Mouse (Mus musculus) kidney, embryonic 15.5 days (tissue): ENCODE measurements around the gene Rec114. TPM values are rescaled to one million over a fixed set of nuclear protein-coding genes. Genes with fewer than 3 reads are reported as not detected.

Experiments used
- ATAC-seq: fragments of 200-750 bp; cut with Nextera tagmentation; replicated peaks from 2 replicates; pipeline ENCODE4 v1.8.0; 2017; ENCODE audit warnings: moderate TSS enrichment; ENCODE audit not compliant: low FRiP score
- H3K27ac ChIP-seq: fragments of 300-500 bp; sonication (generic); 2 replicates; pipeline ENCODE4 v1.5.1; 2015; ENCODE audit warnings: mild to moderate bottlenecking, inconsistent platforms
- H3K27me3 ChIP-seq: fragments of 300-500 bp; sonication (generic); 2 replicates; pipeline ENCODE4 v1.6.1; 2015; ENCODE audit warnings: inconsistent platforms
- H3K36me3 ChIP-seq: fragments of 300-500 bp; sonication (generic); 2 replicates; pipeline ENCODE4 v1.6.1; 2015; ENCODE audit warnings: inconsistent platforms
- H3K4me1 ChIP-seq: fragments of 300-500 bp; sonication (generic); 2 replicates; pipeline ENCODE4 v1.6.1; 2015; ENCODE audit warnings: inconsistent platforms
- H3K4me2 ChIP-seq: fragments of 300-500 bp; sonication (generic); 2 replicates; pipeline ENCODE4 v1.6.1; 2015; ENCODE audit warnings: moderate library complexity, mild to moderate bottlenecking, inconsistent platforms
- H3K4me3 ChIP-seq: fragments of 300-500 bp; sonication (generic); replicated peaks from 2 replicates; pipeline ENCODE4 v1.5.1; 2015; ENCODE audit warnings: mild to moderate bottlenecking, inconsistent platforms
- H3K9ac ChIP-seq: fragments of 300-500 bp; sonication (generic); 2 replicates; pipeline ENCODE4 v1.6.1; 2015; ENCODE audit warnings: mild to moderate bottlenecking, inconsistent platforms
- H3K9me3 ChIP-seq: fragments of 300-500 bp; sonication (generic); replicated peaks from 2 replicates; pipeline ENCODE4 v1.6.1; 2016; ENCODE audit warnings: inconsistent platforms
- WGBS: fragments of 180-500 bp; shearing (Covaris S2); methylation state at CpG from one replicate; pipeline ENCODE4 v1.1.7; 2015; ENCODE audit warnings: mixed read lengths; 5-methylcytosine and 5-hydroxymethylcytosine counted together
- polyA plus RNA-seq: library from polyadenylated mRNA; unstranded; fragments of >200 nt; fragmentation: Nextera tagmentation; extraction: Ambion mirVana; gene quantifications from 2 replicates; pipeline ENCODE4 v1.2.1, GENCODE M21; 2015

Rec114 gene
- polyA plus RNA-seq, 1 experiment from 2014 or later: 2.5 TPM

GRCm38 (mm10) chr9:58748142-58748541 lies 4.4 kb upstream of the Rec114 start:
- H3K9me3 ChIP-seq: no peaks in the 10 kb centered on the region
- no peaks in the 10 kb centered on the region for H3K27me3 ChIP-seq
- 63% methylated on average over 4 of the region's 4 CpGs for WGBS
- H3K4me1 ChIP-seq: 0 out of 2 replicates have a peak, but pooled peaks cover 4% of the 10 kb centered on the region
- H3K9ac ChIP-seq: no peak overlapping the region
- no peak overlapping the region for H3K4me2 ChIP-seq
- H3K36me3 ChIP-seq: no peaks in the 10 kb centered on the region
- H3K4me3 ChIP-seq: no peak overlapping the region
- no peak overlapping the region for H3K27ac ChIP-seq
- no peak for ATAC-seq

- H3K4me1 ChIP-seq: 0 out of 2 replicates have a peak, but pooled peaks cover 4% of the 10 kb centered on the region
- H3K27me3 ChIP-seq: no peaks in the 10 kb centered on the region
- 16% methylated on average over 6 of the region's 6 CpGs for WGBS
- H3K36me3 ChIP-seq: no peaks in the 10 kb centered on the region
- H3K4me2 ChIP-seq: no peak overlapping the region
- H3K4me3 ChIP-seq: no peak overlapping the region
- H3K27ac ChIP-seq: no peak overlapping the region
- ATAC-seq: no peak
- no peak overlapping the region for H3K9ac ChIP-seq
- no peaks in the 10 kb centered on the region for H3K9me3 ChIP-seq
These were observed 3.6 kb upstream of the Rec114 start for GRCm38 (mm10) chr9:58747328-58747755.

GRCm38 (mm10) chr9:58742692-58743091 lies 1.1 kb downstream of the Rec114 start:
- H3K27ac ChIP-seq: no peak overlapping the region
- WGBS: 97% methylated on average over 2 of the region's 2 CpGs
- 0 out of 2 replicates have a peak, but pooled peaks cover 4% of the 10 kb centered on the region for H3K4me1 ChIP-seq
- no peaks in the 10 kb centered on the region for H3K27me3 ChIP-seq
- no peak overlapping the region for H3K4me2 ChIP-seq
- no peaks in the 10 kb centered on the region for H3K36me3 ChIP-seq
- ATAC-seq: no peak
- H3K4me3 ChIP-seq: no peak overlapping the region
- no peaks in the 10 kb centered on the region for H3K9me3 ChIP-seq
- no peak overlapping the region for H3K9ac ChIP-seq

GRCm38 (mm10) chr9:58741369-58741768 lies 2.4 kb downstream of the Rec114 start:
- Histone ChIP-seq H3K36me3 (no peaks in the 10 kb centered on the region), H3K9me3 (no peaks in the 10 kb centered on the region), H3K4me3 (no peak overlapping the region), H3K9ac (no peak overlapping the region), H3K4me2 (no peak overlapping the region), H3K27me3 (no peaks in the 10 kb centered on the region), H3K4me1 (no peaks in the 10 kb centered on the region), H3K27ac (no peak overlapping the region)
- ATAC-seq: no peak
- WGBS: 82% methylated on average over 20 of the region's 20 CpGs

GRCm38 (mm10) chr9:58739791-58740190 lies 4.0 kb downstream of the Rec114 start:
- H3K4me2 ChIP-seq: no peak overlapping the region
- H3K27ac ChIP-seq: no peak overlapping the region
- no peaks in the 10 kb centered on the region for H3K9me3 ChIP-seq
- H3K9ac ChIP-seq: no peak overlapping the region
- ATAC-seq: no peak
- no peak overlapping the region for H3K4me3 ChIP-seq
- no peaks in the 10 kb centered on the region for H3K4me1 ChIP-seq
- 58% methylated on average over 9 of the region's 9 CpGs for WGBS
- no peaks in the 10 kb centered on the region for H3K36me3 ChIP-seq
- no peaks in the 10 kb centered on the region for H3K27me3 ChIP-seq

GRCm38 (mm10) chr9:58723165-58723564 lies 20.6 kb downstream of the Rec114 start:
- Histone ChIP-seq H3K4me1 (peaks cover 14% of the 10 kb centered on the region), H3K27ac (peak overlapping the region; percentile 28; the same call in 1 of the 2 replicates), H3K27me3 (no peaks in the 10 kb centered on the region), H3K4me2 (no peak overlapping the region), H3K9ac (no peak overlapping the region), H3K36me3 (no peaks in the 10 kb centered on the region), H3K4me3 (no peak overlapping the region), H3K9me3 (no peaks in the 10 kb centered on the region)
- peak; percentile 89 for ATAC-seq
- WGBS: 45% methylated on average over 11 of the region's 11 CpGs

GRCm38 (mm10) chr9:58722151-58722550 lies 21.6 kb downstream of the Rec114 start:
- H3K4me2 ChIP-seq: no peak overlapping the region
- no peak overlapping the region for H3K27ac ChIP-seq
- ATAC-seq: no peak

GRCm38 (mm10) chr9:58721021-58721420 lies 22.7 kb downstream of the Rec114 start:
- Histone ChIP-seq H3K4me2 (no peak overlapping the region), H3K27ac (no peak overlapping the region), H3K9ac (no peak overlapping the region), H3K27me3 (no peaks in the 10 kb centered on the region), H3K9me3 (no peaks in the 10 kb centered on the region), H3K4me3 (no peak overlapping the region), H3K36me3 (no peaks in the 10 kb centered on the region), H3K4me1 (peaks cover 14% of the 10 kb centered on the region)
- WGBS: 43% methylated on average over 7 of the region's 7 CpGs
- no peak for ATAC-seq

More at GRCm38 (mm10) chr9:58722151-58722550, 21.6 kb downstream of the Rec114 start:
- Histone ChIP-seq H3K27me3 (no peaks in the 10 kb centered on the region), H3K36me3 (no peaks in the 10 kb centered on the region), H3K9me3 (no peaks in the 10 kb centered on the region), H3K4me1 (peaks cover 14% of the 10 kb centered on the region), H3K4me3 (no peak overlapping the region), H3K9ac (no peak overlapping the region)
- 80% methylated on average over 5 of the region's 5 CpGs for WGBS

- no peaks in the 10 kb centered on the region for H3K36me3 ChIP-seq
- H3K4me3 ChIP-seq: no peak overlapping the region
- no peak overlapping the region for H3K27ac ChIP-seq
- H3K27me3 ChIP-seq: no peaks in the 10 kb centered on the region
- H3K9ac ChIP-seq: no peak overlapping the region
- peaks cover 14% of the 10 kb centered on the region for H3K4me1 ChIP-seq
- WGBS: 76% methylated on average over 4 of the region's 4 CpGs
- no peaks in the 10 kb centered on the region for H3K9me3 ChIP-seq
- no peak for ATAC-seq
- H3K4me2 ChIP-seq: no peak overlapping the region
These were observed 23.6 kb downstream of the Rec114 start for GRCm38 (mm10) chr9:58720167-58720566.

- no peak overlapping the region for H3K27ac ChIP-seq
- H3K27me3 ChIP-seq: no peaks in the 10 kb centered on the region
- 48% methylated on average over 5 of the region's 5 CpGs for WGBS
- no peak overlapping the region for H3K4me3 ChIP-seq
- no peak for ATAC-seq
- no peaks in the 10 kb centered on the region for H3K9me3 ChIP-seq
- no peaks in the 10 kb centered on the region for H3K36me3 ChIP-seq
- H3K4me2 ChIP-seq: no peak overlapping the region
- no peak overlapping the region for H3K9ac ChIP-seq
- peaks cover 14% of the 10 kb centered on the region for H3K4me1 ChIP-seq
These were observed 24.3 kb downstream of the Rec114 start for GRCm38 (mm10) chr9:58719471-58719870.

- H3K4me1 ChIP-seq: peaks cover 14% of the 10 kb centered on the region
- ATAC-seq: no peak
- H3K9me3 ChIP-seq: no peaks in the 10 kb centered on the region
- H3K27me3 ChIP-seq: no peaks in the 10 kb centered on the region
- no peak overlapping the region for H3K9ac ChIP-seq
- H3K4me2 ChIP-seq: no peak overlapping the region
- H3K36me3 ChIP-seq: no peaks in the 10 kb centered on the region
- 68% methylated on average over 3 of the region's 3 CpGs for WGBS
- no peak overlapping the region for H3K4me3 ChIP-seq
- H3K27ac ChIP-seq: no peak overlapping the region
These were observed 24.8 kb downstream of the Rec114 start for GRCm38 (mm10) chr9:58718964-58719363.

GRCm38 (mm10) chr9:58716886-58717285 lies 26.9 kb downstream of the Rec114 start:
- H3K27ac ChIP-seq: no peak overlapping the region
- no peak overlapping the region for H3K9ac ChIP-seq
- H3K4me3 ChIP-seq: no peak overlapping the region
- no peaks in the 10 kb centered on the region for H3K9me3 ChIP-seq
- no peak overlapping the region for H3K4me2 ChIP-seq
- peaks cover 3% of the 10 kb centered on the region; the same call in 1 of the 2 replicates for H3K4me1 ChIP-seq
- no peak for ATAC-seq
- no peaks in the 10 kb centered on the region for H3K36me3 ChIP-seq
- H3K27me3 ChIP-seq: no peaks in the 10 kb centered on the region
- 43% methylated on average over 2 of the region's 2 CpGs for WGBS

GRCm38 (mm10) chr9:58710642-58711041 lies 33.1 kb downstream of the Rec114 start:
- Histone ChIP-seq H3K4me1 (no peaks in the 10 kb centered on the region), H3K4me3 (no peak overlapping the region), H3K9me3 (no peaks in the 10 kb centered on the region), H3K36me3 (no peaks in the 10 kb centered on the region), H3K27ac (no peak overlapping the region), H3K9ac (no peak overlapping the region), H3K4me2 (no peak overlapping the region), H3K27me3 (no peaks in the 10 kb centered on the region)
- ATAC-seq: no peak
- WGBS: 62% methylated on average over 7 of the region's 7 CpGs
